Mouse (Mus musculus) kidney, postnatal 0 days (tissue): ENCODE measurements at regions not wholly inside any gene's neighbourhood (a gene's known extent, or its start where the extent isn't known, plus 50 kb on each side); places are given as distances from the start of the nearest gene placed in this dataset.
"Not testable (repeated sequence)": the region's sequence is repeated elsewhere in the genome, so short reads cannot be mapped to it uniquely, and the experiment has no call there.

Source experiments
- ATAC-seq: fragments of 200-750 bp; cut with Nextera tagmentation; replicated peaks from 2 replicates; pipeline ENCODE4 v1.8.0; 2017; ENCODE audit warnings: low read depth, moderate number of reproducible peaks, moderate TSS enrichment, moderate library complexity; ENCODE audit not compliant: low FRiP score
- DNase-seq: peaks from one replicate; pipeline ENCODE4 v3.0.0-alpha.2; 2016; ENCODE audit warnings: low spot score
- H3K27ac ChIP-seq: fragments of 300-500 bp; sonication (generic); 2 replicates; pipeline ENCODE4 v1.5.1; 2014; ENCODE audit warnings: mild to moderate bottlenecking
- H3K27me3 ChIP-seq: fragments of 300-500 bp; sonication (generic); 2 replicates; pipeline ENCODE4 v1.6.1; 2014; ENCODE audit warnings: low read length, mixed read lengths; ENCODE audit not compliant: insufficient read depth
- H3K36me3 ChIP-seq: fragments of 300-500 bp; sonication (generic); 2 replicates; pipeline ENCODE4 v1.6.1; 2014; ENCODE audit warnings: low read length, mixed read lengths; ENCODE audit not compliant: insufficient read depth
- H3K4me1 ChIP-seq: fragments of 300-500 bp; sonication (generic); replicated peaks from 2 replicates; pipeline ENCODE4 v1.6.1; 2014; ENCODE audit warnings: antibody characterized with exemption, low read length, mixed read lengths; ENCODE audit not compliant: insufficient read depth
- H3K4me2 ChIP-seq: fragments of 300-500 bp; sonication (generic); 2 replicates; pipeline ENCODE4 v1.6.1; 2014; ENCODE audit warnings: mild to moderate bottlenecking, low read length, moderate library complexity, mixed read lengths
- H3K4me3 ChIP-seq: fragments of 300-500 bp; sonication (generic); replicated peaks from 2 replicates; pipeline ENCODE4 v1.5.1; 2014; ENCODE audit warnings: low read depth, low read length
- H3K9ac ChIP-seq: fragments of 300-500 bp; sonication (generic); 2 replicates; pipeline ENCODE4 v1.6.1; 2014; ENCODE audit warnings: low read depth, low read length
- H3K9me3 ChIP-seq: fragments of 300-500 bp; sonication (generic); replicated peaks from 2 replicates; pipeline ENCODE4 v1.6.1; 2016; ENCODE audit warnings: low read length, inconsistent platforms, mixed read lengths
- CTCF ChIP-seq: IDR thresholded peaks from 2 replicates; pipeline ENCODE4 v1.5.1; 2016; ENCODE audit warnings: antibody characterized with exemption, low read depth, mild to moderate bottlenecking, moderate library complexity
- WGBS: fragments of 180-500 bp; shearing (Covaris S2); extraction: QIAGEN DNeasy Blood & Tissue Kit; methylation state at CpG from one replicate; pipeline ENCODE4 v1.1.7; 2014; 5-methylcytosine and 5-hydroxymethylcytosine counted together

- Histone ChIP-seq H3K9ac (no peak overlapping the region), H3K9me3 (no peaks in the 10 kb centered on the region), H3K27ac (no peak overlapping the region), H3K36me3 (no peaks in the 10 kb centered on the region), H3K4me1 (no peaks in the 10 kb centered on the region), H3K4me3 (no peak overlapping the region), H3K4me2 (no peak overlapping the region), H3K27me3 (no peaks in the 10 kb centered on the region)
- DNase-seq = no peak
- WGBS = 73% methylated on average over 4 of the region's 4 CpGs
- no peak for ATAC-seq
- TF ChIP-seq CTCF = no peak
Measured at GRCm38 (mm10) chr10:3155542-3155941, 112.0 kb downstream of the H60c start.

DNA sequence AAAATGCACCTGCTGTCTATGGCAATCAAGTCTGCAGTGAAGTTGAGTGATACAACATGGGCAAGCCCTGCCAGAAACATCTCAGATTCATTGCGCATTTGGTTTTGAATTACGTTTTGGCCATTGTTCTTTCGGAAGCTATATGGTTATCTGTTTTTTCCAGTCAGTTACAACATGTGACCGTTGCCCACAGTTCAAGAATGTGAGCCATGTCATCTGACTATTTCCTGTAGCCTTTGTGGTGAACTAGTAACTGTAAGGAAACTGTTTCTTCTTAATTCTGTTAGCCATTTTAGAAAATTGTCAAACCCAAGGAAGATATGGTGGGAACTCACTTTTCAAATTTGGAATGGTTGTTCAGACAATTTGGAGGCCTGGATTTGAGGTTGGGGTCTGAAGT lies 119.4 kb downstream of the H60c start:
- Histone ChIP-seq H3K27ac (no peak overlapping the region), H3K9me3 (no peaks in the 10 kb centered on the region), H3K4me1 (no peaks in the 10 kb centered on the region), H3K9ac (no peak overlapping the region), H3K4me3 (no peak overlapping the region), H3K4me2 (no peak overlapping the region), H3K36me3 (no peaks in the 10 kb centered on the region), H3K27me3 (no peaks in the 10 kb centered on the region)
- WGBS = 81% methylated on average over 4 of the region's 4 CpGs
- no peak for ATAC-seq
- no peak for DNase-seq
- no peak for TF ChIP-seq CTCF

DNA sequence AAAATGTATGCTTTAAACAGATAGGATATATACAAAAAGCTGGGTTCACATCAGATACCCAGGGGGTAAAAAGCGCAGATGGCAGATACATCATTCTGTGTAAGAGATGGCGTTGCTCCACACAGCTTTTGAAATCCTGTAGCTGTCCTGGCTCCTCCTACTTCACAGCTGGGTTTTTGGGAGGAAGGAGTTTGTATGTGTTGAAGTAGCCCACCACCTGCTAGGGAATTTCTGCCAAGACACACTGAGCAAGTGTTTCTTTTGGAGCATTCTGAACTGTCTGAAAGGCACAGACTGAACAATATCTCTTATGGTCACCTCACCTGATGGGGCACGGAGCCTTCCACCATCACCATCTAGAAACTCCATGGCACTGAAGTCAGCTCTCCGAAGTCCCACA lies 128.3 kb downstream of the H60c start:
- H3K27ac ChIP-seq = no peak overlapping the region
- H3K4me1 ChIP-seq = no peaks in the 10 kb centered on the region
- ATAC-seq = no peak
- no peak overlapping the region for H3K4me2 ChIP-seq
- H3K9ac ChIP-seq = no peak overlapping the region
- no peak for TF ChIP-seq CTCF
- H3K4me3 ChIP-seq = no peak overlapping the region
- 92% methylated on average over 4 of the region's 4 CpGs for WGBS
- no peaks in the 10 kb centered on the region for H3K9me3 ChIP-seq
- no peak for DNase-seq
- H3K27me3 ChIP-seq = no peaks in the 10 kb centered on the region
- no peaks in the 10 kb centered on the region for H3K36me3 ChIP-seq

- no peak for DNase-seq
- Histone ChIP-seq H3K27ac (no peak overlapping the region), H3K4me2 (no peak overlapping the region), H3K27me3 (no peaks in the 10 kb centered on the region), H3K4me3 (no peak overlapping the region), H3K9ac (no peak overlapping the region), H3K9me3 (no peaks in the 10 kb centered on the region), H3K36me3 (no peaks in the 10 kb centered on the region), H3K4me1 (no peaks in the 10 kb centered on the region)
- no peak for TF ChIP-seq CTCF
- ATAC-seq = no peak
- 70% methylated on average over 1 of the region's 1 CpGs for WGBS
Measured at GRCm38 (mm10) chr10:3127491-3127890, 140.1 kb downstream of the H60c start.

DNA sequence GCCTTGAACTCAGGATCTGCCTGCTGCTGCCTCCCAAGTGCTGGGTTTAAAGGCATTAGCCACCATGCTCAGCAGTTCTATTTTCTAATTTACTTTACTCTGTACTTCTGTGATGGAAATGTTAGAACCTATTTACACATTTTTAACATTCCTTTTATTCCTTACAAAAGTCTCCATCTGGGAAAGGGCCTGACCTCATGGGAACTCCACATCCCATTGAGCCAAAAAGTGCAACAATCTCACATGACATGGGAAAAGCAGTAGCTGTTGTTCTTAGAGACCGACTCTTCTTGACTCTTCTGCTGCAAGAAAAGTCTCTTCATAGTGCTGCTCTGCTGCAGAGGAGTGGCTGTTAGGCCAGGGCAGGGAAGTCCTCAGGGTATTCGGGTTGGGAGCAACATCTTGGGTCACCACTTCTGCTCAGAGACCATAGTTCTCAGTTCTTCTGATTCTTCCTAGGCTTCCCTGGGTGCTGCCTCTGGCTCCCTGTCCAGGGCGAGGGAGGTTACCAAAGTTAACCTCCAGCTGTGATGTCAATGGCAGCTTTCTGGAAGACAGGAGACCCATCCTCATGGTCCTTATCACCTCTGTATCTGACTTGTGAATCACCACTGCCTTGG lies 150.0 kb downstream of the H60c start:
- Histone ChIP-seq H3K27ac (no peak overlapping the region), H3K27me3 (no peaks in the 10 kb centered on the region), H3K9ac (no peak overlapping the region), H3K4me2 (no peak overlapping the region), H3K9me3 (peaks cover 12% of the 10 kb centered on the region), H3K4me3 (no peak overlapping the region), H3K4me1 (no peaks in the 10 kb centered on the region), H3K36me3 (no peaks in the 10 kb centered on the region)
- WGBS = 85% methylated on average over 3 of the region's 3 CpGs
- DNase-seq (no peak), ATAC-seq (no peak)
- no peak for TF ChIP-seq CTCF

DNA sequence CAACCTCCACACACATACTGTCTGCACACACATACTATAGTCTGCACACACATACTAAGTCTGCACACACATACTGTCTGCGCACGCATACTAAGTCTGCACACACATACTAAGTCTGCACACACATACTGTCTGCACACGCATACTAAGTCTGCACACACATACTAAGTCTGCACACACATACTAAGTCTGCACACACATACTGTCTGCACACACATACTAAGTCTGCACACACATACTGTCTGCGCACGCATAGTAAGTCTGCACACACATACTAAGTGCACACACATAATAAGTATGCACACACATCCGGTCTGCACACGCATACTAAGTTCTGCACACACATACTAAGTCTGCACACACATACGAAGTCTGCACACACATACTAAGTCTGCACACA lies 153.2 kb downstream of the H60c start:
- not testable (repeated sequence) for H3K4me1 ChIP-seq, H3K27me3 ChIP-seq, H3K4me2 ChIP-seq, H3K36me3 ChIP-seq, H3K27ac ChIP-seq, ATAC-seq, H3K4me3 ChIP-seq, DNase-seq, H3K9ac ChIP-seq
- 99% methylated on average over 2 of the region's 8 CpGs for WGBS
- peaks cover 16% of the 10 kb centered on the region for H3K9me3 ChIP-seq

DNA sequence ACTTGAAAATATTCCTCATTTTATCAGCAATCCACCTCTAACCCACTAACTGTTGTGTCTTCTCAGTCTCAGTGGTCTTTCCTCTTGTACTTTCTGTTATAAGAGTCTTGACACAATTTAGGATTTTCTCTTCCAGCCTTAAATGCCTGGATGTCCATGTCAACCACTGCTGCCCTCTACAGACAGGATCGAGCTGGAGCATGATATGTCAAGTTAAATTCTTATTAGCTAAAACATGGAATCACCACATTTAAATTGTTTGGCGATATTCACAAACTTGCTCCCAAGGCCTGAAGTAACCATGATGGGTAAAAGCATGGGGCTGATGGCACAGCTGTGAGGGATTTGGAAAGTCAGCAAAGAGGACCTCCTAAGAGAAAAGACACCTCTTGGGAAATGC lies 159.6 kb downstream of the H60c start:
- H3K36me3 ChIP-seq, H3K4me3 ChIP-seq, H3K9ac ChIP-seq, H3K4me2 ChIP-seq, H3K27me3 ChIP-seq, ATAC-seq, H3K27ac ChIP-seq, H3K4me1 ChIP-seq, H3K9me3 ChIP-seq, DNase-seq: not testable (repeated sequence)
- WGBS = 77% methylated on average over 2 of the region's 2 CpGs
